Comparison of ENCODE assay signal across 15 mouse cellular contexts in genomic region chr16:31189291-31189690, GRCm38 (mm10).
"Had no signal": no experiment of that assay in that cellular context is flagged by ENCODE, and none has a peak within 500 bp of the region (broad histone marks: within the 10 kb centered on the region; RNA-seq: fewer than 3 reads in every experiment).

No protein-coding gene starts in this region.

- H3K9me3 ChIP-seq: limb, embryonic 10.5 days; liver, embryonic 15.5 days; megakaryocyte, embryonic 14.5 days; stomach, embryonic 15.5 days had no signal

- DNase-seq: kidney, postnatal 25 days; lung, adult 2 months; lung, postnatal 10 days; right cerebral cortex, postnatal 14 days; thymus, adult 2 months; thymus, postnatal 25 days had no signal

- H3K36me3 ChIP-seq: limb, embryonic 10.5 days; liver, embryonic 15.5 days; stomach, embryonic 15.5 days had no signal

- H3K27ac ChIP-seq: left cerebral cortex, adult 2 months; limb, embryonic 10.5 days; liver, embryonic 15.5 days; macrophage; stomach, embryonic 15.5 days had no signal

- H3K4me3 ChIP-seq: left cerebral cortex, adult 2 months; limb, embryonic 10.5 days; liver, embryonic 15.5 days; megakaryocyte, embryonic 14.5 days; stomach, embryonic 15.5 days had no signal

- H3K27me3 ChIP-seq: liver, embryonic 15.5 days; megakaryocyte, embryonic 14.5 days; stomach, embryonic 15.5 days had no signal

- H3K9ac ChIP-seq: liver, embryonic 15.5 days; stomach, embryonic 15.5 days had no signal

- H3K4me2 ChIP-seq: liver, embryonic 11.5 days; liver, embryonic 15.5 days; midbrain, embryonic 11.5 days; stomach, embryonic 15.5 days had no signal

- ATAC-seq: midbrain, embryonic 16.5 days had no signal
